Mouse (Mus musculus) kidney, embryonic 16.5 days (tissue): ENCODE results near the gene Jun. TPM values are rescaled to one million over a fixed set of nuclear protein-coding genes. Genes with fewer than 3 reads are reported as not detected.

Source experiments
- ATAC-seq: fragments of 200-750 bp; cut with Nextera tagmentation; 2 replicates; pipeline ENCODE4 v1.8.0; 2017; ENCODE audit warnings: moderate TSS enrichment; ENCODE audit not compliant: low FRiP score, low TSS enrichment
- H3K27ac ChIP-seq: fragments of 300-500 bp; sonication (generic); 2 replicates; pipeline ENCODE4 v1.5.1; 2014; ENCODE audit warnings: low read length
- H3K27me3 ChIP-seq: fragments of 300-500 bp; sonication (generic); 2 replicates; pipeline ENCODE4 v1.6.1; 2014; ENCODE audit warnings: low read length, control low read depth, mixed read lengths; ENCODE audit not compliant: insufficient read depth
- H3K36me3 ChIP-seq: fragments of 300-500 bp; sonication (generic); 2 replicates; pipeline ENCODE4 v1.6.1; 2014; ENCODE audit warnings: low read length, control low read depth, mixed read lengths; ENCODE audit not compliant: insufficient read depth
- H3K4me1 ChIP-seq: fragments of 300-500 bp; sonication (generic); 2 replicates; pipeline ENCODE4 v1.6.1; 2014; ENCODE audit warnings: low read length, control low read depth, mixed read lengths; ENCODE audit not compliant: insufficient read depth
- H3K4me2 ChIP-seq: fragments of 300-500 bp; sonication (generic); replicated peaks from 2 replicates; pipeline ENCODE4 v1.6.1; 2014; ENCODE audit warnings: low read depth, low read length
- H3K4me3 ChIP-seq: fragments of 300-500 bp; sonication (generic); 2 replicates; pipeline ENCODE4 v1.5.1; 2014; ENCODE audit warnings: mild to moderate bottlenecking, low read length
- H3K9ac ChIP-seq: fragments of 300-500 bp; sonication (generic); replicated peaks from 2 replicates; pipeline ENCODE4 v1.6.1; 2014; ENCODE audit warnings: low read length
- H3K9me3 ChIP-seq: fragments of 300-500 bp; sonication (generic); 2 replicates; pipeline ENCODE4 v1.6.1; 2016; ENCODE audit warnings: low read length, control low read depth
- WGBS: fragments of 180-500 bp; shearing (Covaris S2); extraction: QIAGEN DNeasy Blood & Tissue Kit; methylation state at CpG from one replicate; pipeline ENCODE4 v1.1.7; 2014; 5-methylcytosine and 5-hydroxymethylcytosine counted together
- polyA plus RNA-seq: library from polyadenylated mRNA; unstranded; fragments of >200 nt; fragmentation: Nextera tagmentation; extraction: Ambion mirVana; gene quantifications from 2 replicates; pipeline ENCODE4 v1.2.1, GENCODE M21; 2015

Jun gene
- polyA plus RNA-seq, 1 experiment from 2014 or later: 71.9 TPM

- no peak overlapping the region for H3K9ac ChIP-seq
- H3K4me1 ChIP-seq: peaks cover 17% of the 10 kb centered on the region
- no peak overlapping the region for H3K27ac ChIP-seq
- no peak overlapping the region for H3K4me3 ChIP-seq
- no peaks in the 10 kb centered on the region for H3K36me3 ChIP-seq
- 63% methylated on average over 8 of the region's 8 CpGs for WGBS
- no peak overlapping the region for H3K4me2 ChIP-seq
- H3K27me3 ChIP-seq: no peaks in the 10 kb centered on the region
- no peaks in the 10 kb centered on the region for H3K9me3 ChIP-seq
- no peak for ATAC-seq
Observed at GRCm38 (mm10) chr4:95078625-95079024, 26.6 kb upstream of the Jun start.

- peak overlapping the region; percentile 21; the same call in 1 of the 2 replicates for H3K27ac ChIP-seq
- H3K4me3 ChIP-seq: no peak overlapping the region
- WGBS: 42% methylated on average over 14 of the region's 14 CpGs
- no peak overlapping the region for H3K9ac ChIP-seq
- no peaks in the 10 kb centered on the region for H3K27me3 ChIP-seq
- no peaks in the 10 kb centered on the region for H3K9me3 ChIP-seq
- peaks cover 3% of the 10 kb centered on the region; the same call in 1 of the 2 replicates for H3K4me1 ChIP-seq
- H3K4me2 ChIP-seq: 0 out of 2 replicates have a peak overlapping the region, but pooled peaks have one; percentile 10
- no peaks in the 10 kb centered on the region for H3K36me3 ChIP-seq
- no peak for ATAC-seq
Observed at GRCm38 (mm10) chr4:95076279-95076678, 24.3 kb upstream of the Jun start.

GRCm38 (mm10) chr4:95075591-95076002, 23.6 kb upstream of the Jun start:
- H3K4me1 ChIP-seq: peaks cover 3% of the 10 kb centered on the region; the same call in 1 of the 2 replicates
- 81% methylated on average over 17 of the region's 17 CpGs for WGBS
- no peaks in the 10 kb centered on the region for H3K36me3 ChIP-seq
- peak; percentile 41; the same call in 1 of the 2 replicates for ATAC-seq
- no peak overlapping the region for H3K9ac ChIP-seq
- H3K27me3 ChIP-seq: no peaks in the 10 kb centered on the region
- no peak overlapping the region for H3K4me3 ChIP-seq
- H3K4me2 ChIP-seq: 0 out of 2 replicates have a peak overlapping the region, but pooled peaks have one; percentile 10
- no peaks in the 10 kb centered on the region for H3K9me3 ChIP-seq
- peak overlapping the region; percentile 21 for H3K27ac ChIP-seq

- no peak for ATAC-seq
- H3K9ac ChIP-seq: no peak overlapping the region
- H3K36me3 ChIP-seq: no peaks in the 10 kb centered on the region
- no peak overlapping the region for H3K27ac ChIP-seq
- H3K4me2 ChIP-seq: no peak overlapping the region
- no peak overlapping the region for H3K4me3 ChIP-seq
- 84% methylated on average over 6 of the region's 6 CpGs for WGBS
- H3K27me3 ChIP-seq: no peaks in the 10 kb centered on the region
- no peaks in the 10 kb centered on the region for H3K9me3 ChIP-seq
- H3K4me1 ChIP-seq: 0 out of 2 replicates have a peak, but pooled peaks cover 2% of the 10 kb centered on the region
Observed at GRCm38 (mm10) chr4:95074319-95074718, 22.3 kb upstream of the Jun start.

GRCm38 (mm10) chr4:95073214-95073750, 21.3 kb upstream of the Jun start:
- H3K4me3 ChIP-seq: no peak overlapping the region
- no peak overlapping the region for H3K27ac ChIP-seq
- no peak overlapping the region for H3K4me2 ChIP-seq
- no peaks in the 10 kb centered on the region for H3K27me3 ChIP-seq
- ATAC-seq: no peak
- 57% methylated on average over 10 of the region's 10 CpGs for WGBS
- 0 out of 2 replicates have a peak, but pooled peaks cover 2% of the 10 kb centered on the region for H3K4me1 ChIP-seq
- H3K36me3 ChIP-seq: no peaks in the 10 kb centered on the region
- no peak overlapping the region for H3K9ac ChIP-seq
- H3K9me3 ChIP-seq: no peaks in the 10 kb centered on the region

GRCm38 (mm10) chr4:95070407-95070806, 18.4 kb upstream of the Jun start:
- H3K36me3 ChIP-seq: 0 out of 2 replicates have a peak, but pooled peaks cover 4% of the 10 kb centered on the region
- peak; percentile 42; the same call in 1 of the 2 replicates for ATAC-seq
- no peaks in the 10 kb centered on the region for H3K9me3 ChIP-seq
- no peak overlapping the region for H3K4me3 ChIP-seq
- no peak overlapping the region for H3K27ac ChIP-seq
- H3K27me3 ChIP-seq: no peaks in the 10 kb centered on the region
- H3K4me2 ChIP-seq: no peak overlapping the region
- WGBS: 67% methylated on average over 5 of the region's 5 CpGs
- H3K9ac ChIP-seq: no peak overlapping the region
- H3K4me1 ChIP-seq: 0 out of 2 replicates have a peak, but pooled peaks cover 2% of the 10 kb centered on the region

- H3K27me3 ChIP-seq: no peaks in the 10 kb centered on the region
- 74% methylated on average over 8 of the region's 8 CpGs for WGBS
- H3K4me3 ChIP-seq: no peak overlapping the region
- H3K27ac ChIP-seq: no peak overlapping the region
- no peaks in the 10 kb centered on the region for H3K9me3 ChIP-seq
- no peak for ATAC-seq
- H3K4me2 ChIP-seq: no peak overlapping the region
- no peak overlapping the region for H3K9ac ChIP-seq
- 0 out of 2 replicates have a peak, but pooled peaks cover 4% of the 10 kb centered on the region for H3K36me3 ChIP-seq
- H3K4me1 ChIP-seq: 0 out of 2 replicates have a peak, but pooled peaks cover 2% of the 10 kb centered on the region
Observed at GRCm38 (mm10) chr4:95068045-95068948, 16.3 kb upstream of the Jun start.

- no peaks in the 10 kb centered on the region for H3K9me3 ChIP-seq
- H3K36me3 ChIP-seq: 0 out of 2 replicates have a peak, but pooled peaks cover 4% of the 10 kb centered on the region
- H3K9ac ChIP-seq: no peak overlapping the region
- H3K4me1 ChIP-seq: no peaks in the 10 kb centered on the region
- H3K4me3 ChIP-seq: no peak overlapping the region
- no peak for ATAC-seq
- no peaks in the 10 kb centered on the region for H3K27me3 ChIP-seq
- WGBS: 83% methylated on average over 2 of the region's 2 CpGs
- H3K27ac ChIP-seq: no peak overlapping the region
- no peak overlapping the region for H3K4me2 ChIP-seq
Observed at GRCm38 (mm10) chr4:95063609-95064210, 11.7 kb upstream of the Jun start.

- H3K9me3 ChIP-seq: no peaks in the 10 kb centered on the region
- no peaks in the 10 kb centered on the region for H3K27me3 ChIP-seq
- ATAC-seq: peak; percentile 85
Observed at GRCm38 (mm10) chr4:95062873-95063272, 10.9 kb upstream of the Jun start.

More at GRCm38 (mm10) chr4:95062873-95063272, 10.9 kb upstream of the Jun start:
- 0 out of 2 replicates have a peak, but pooled peaks cover 4% of the 10 kb centered on the region for H3K36me3 ChIP-seq
- no peak overlapping the region for H3K4me3 ChIP-seq
- H3K9ac ChIP-seq: no peak overlapping the region
- no peak overlapping the region for H3K27ac ChIP-seq
- WGBS: 60% methylated on average over 9 of the region's 9 CpGs
- no peak overlapping the region for H3K4me2 ChIP-seq
- no peaks in the 10 kb centered on the region for H3K4me1 ChIP-seq
